Mouse (Mus musculus): Measurements from ENCODE around the gene Ifne. TPM values are rescaled to one million over a fixed set of nuclear protein-coding genes. Genes with fewer than 3 reads are reported as not detected.

Gene Ifne
- total and polyA plus RNA-seq, 3 experiments = not detected

DNA sequence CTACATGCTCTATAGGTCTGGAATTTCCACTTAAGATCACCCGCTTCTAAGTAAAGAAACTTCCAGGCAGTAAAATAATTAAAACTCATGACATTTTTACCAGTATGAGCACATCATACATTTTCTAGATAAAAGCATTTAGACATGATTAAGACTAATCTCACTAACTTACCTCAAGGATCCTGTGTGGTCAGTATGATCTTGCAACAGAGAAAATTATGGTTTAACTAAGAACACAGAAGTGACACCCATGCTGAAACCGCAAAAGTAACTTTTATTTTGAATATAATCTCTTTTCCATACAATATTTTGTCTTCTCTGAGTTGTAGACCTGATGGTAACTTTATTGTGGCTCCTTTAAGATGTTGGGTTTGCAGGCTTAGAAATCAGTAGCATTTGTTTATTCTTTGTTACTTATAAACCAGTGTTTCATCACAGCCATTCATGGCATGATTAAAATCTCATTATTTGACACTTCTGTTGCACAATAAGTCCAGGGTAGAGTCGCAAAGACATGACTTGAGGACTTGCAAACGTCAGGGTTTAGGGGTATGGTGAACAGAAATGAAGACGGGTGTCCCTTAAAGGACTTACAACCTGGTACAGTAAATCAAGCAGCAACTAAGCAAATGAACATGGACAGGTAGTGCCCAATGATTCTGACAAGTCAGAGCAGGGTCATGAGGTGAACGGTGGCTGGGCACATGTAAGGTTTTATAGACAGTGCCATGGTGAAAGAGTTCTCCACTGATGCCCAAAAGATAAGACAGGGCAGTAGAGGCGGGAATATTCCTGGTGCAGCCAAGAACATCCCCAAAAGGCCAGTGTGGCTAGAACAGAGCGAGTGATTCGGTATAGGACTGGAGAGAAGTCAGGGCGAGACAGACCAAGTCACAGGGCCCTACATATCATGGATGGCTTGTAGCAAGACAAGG is 29.9 kb upstream of the Ifne start:
- no peak for TF ChIP-seq EP300 (IDR thresholded peaks at IDR 0.05; ENCODE audit: insufficient read depth, low read depth, low read length)
- TF ChIP-seq POLR2A (IDR thresholded peaks at IDR 0.05; ENCODE audit: insufficient read depth, low read depth, low read length) = no peak
- TF ChIP-seq CTCF (IDR thresholded peaks at IDR 0.05) = no peak
- H3K27me3 ChIP-seq (ENCODE audit: control insufficient read depth, insufficient read depth, low read length) = no peaks in the 10 kb centered on the region
- no peak overlapping the region for H3K9ac ChIP-seq (ENCODE audit: low read depth, low read length)
- H3K4me3 ChIP-seq = no peak overlapping the region
- intact Hi-C loops (cut with DNase I) = no loop called here
- no peaks in the 10 kb centered on the region for H3K4me1 ChIP-seq (ENCODE audit: control insufficient read depth, insufficient read depth, low read length)
- H3K36me3 ChIP-seq (ENCODE audit: control insufficient read depth, insufficient read depth, low read length) = no peaks in the 10 kb centered on the region
- H3K27ac ChIP-seq = no peak overlapping the region
- WGBS = 82% methylated on average over 10 of the region's 10 CpGs
- H3K79me2 ChIP-seq (replicated peaks; ENCODE audit: control insufficient read depth, insufficient read depth, low read length) = no peaks in the 10 kb centered on the region
- DNase-seq = no peak

DNA sequence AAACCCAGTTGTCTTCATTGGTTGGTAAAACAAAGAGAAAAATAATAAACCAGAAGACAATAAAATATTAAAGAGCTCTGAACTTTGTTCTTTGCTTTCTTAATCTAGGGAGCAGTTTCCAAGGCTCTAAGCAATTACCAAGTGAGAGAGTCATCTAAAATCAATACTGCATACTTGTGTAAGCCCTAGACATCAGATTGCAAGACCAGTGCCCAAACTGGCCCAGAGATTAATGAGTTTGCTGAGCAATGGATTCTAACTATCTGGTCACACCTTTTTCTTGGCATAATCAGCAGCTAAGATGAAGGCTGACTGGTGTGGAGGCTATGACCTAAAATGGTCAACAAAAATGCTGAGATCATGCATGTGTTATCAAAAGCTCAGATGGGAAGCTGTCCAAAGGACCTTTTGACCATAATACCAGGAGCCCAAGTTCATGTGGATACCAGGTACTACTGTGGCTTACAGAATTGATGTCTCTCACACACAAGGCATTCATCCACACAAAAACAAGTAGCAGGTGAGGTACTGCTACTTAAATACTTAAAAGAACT is 13.3 kb upstream of the Ifne start:
- Histone ChIP-seq H3K4me1 (ENCODE audit: control insufficient read depth, insufficient read depth, low read length) (no peaks in the 10 kb centered on the region), H3K36me3 (ENCODE audit: control insufficient read depth, insufficient read depth, low read length) (no peaks in the 10 kb centered on the region), H3K27me3 (ENCODE audit: control insufficient read depth, insufficient read depth, low read length) (no peaks in the 10 kb centered on the region), H3K4me3 (no peak overlapping the region), H3K27ac (no peak overlapping the region), H3K79me2 (replicated peaks; ENCODE audit: control insufficient read depth, insufficient read depth, low read length) (no peaks in the 10 kb centered on the region), H3K9ac (ENCODE audit: low read depth, low read length) (no peak overlapping the region)
- TF ChIP-seq EP300 (IDR thresholded peaks at IDR 0.05; ENCODE audit: insufficient read depth, low read depth, low read length) = no peak
- no peak for TF ChIP-seq CTCF (IDR thresholded peaks at IDR 0.05)
- no peak for TF ChIP-seq POLR2A (IDR thresholded peaks at IDR 0.05; ENCODE audit: insufficient read depth, low read depth, low read length)
- intact Hi-C loops (cut with DNase I) = no loop called here
- no peak for DNase-seq

DNA sequence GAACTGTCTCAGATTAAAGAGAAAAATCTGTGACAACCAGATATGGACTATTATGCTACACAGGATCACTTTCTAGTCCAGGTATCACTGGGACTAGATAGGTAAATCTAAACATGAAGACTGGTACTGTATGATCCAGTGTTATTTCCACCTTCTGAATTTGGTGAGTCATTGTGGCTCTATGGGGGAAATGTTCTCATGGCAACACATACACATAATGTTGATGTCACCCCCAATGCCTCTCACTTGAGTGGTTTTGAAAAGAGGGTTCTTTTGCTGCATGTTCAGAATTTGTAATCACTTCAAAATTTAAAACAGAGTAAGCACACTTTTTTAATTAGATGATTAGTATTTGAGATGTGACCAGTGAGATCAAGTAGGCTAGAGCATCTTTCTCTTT is 8.2 kb upstream of the Ifne start:
- Histone ChIP-seq H3K9ac (ENCODE audit: low read depth, low read length) (no peak overlapping the region), H3K36me3 (ENCODE audit: control insufficient read depth, insufficient read depth, low read length) (no peaks in the 10 kb centered on the region), H3K79me2 (replicated peaks; ENCODE audit: control insufficient read depth, insufficient read depth, low read length) (no peaks in the 10 kb centered on the region), H3K27ac (no peak overlapping the region), H3K4me1 (ENCODE audit: control insufficient read depth, insufficient read depth, low read length) (no peaks in the 10 kb centered on the region), H3K4me3 (no peak overlapping the region), H3K27me3 (ENCODE audit: control insufficient read depth, insufficient read depth, low read length) (no peaks in the 10 kb centered on the region)
- no peak for DNase-seq
- intact Hi-C loops (cut with DNase I) = no loop called here
- no peak for TF ChIP-seq CTCF (IDR thresholded peaks at IDR 0.05)
- TF ChIP-seq POLR2A (IDR thresholded peaks at IDR 0.05; ENCODE audit: insufficient read depth, low read depth, low read length) = no peak
- no peak for TF ChIP-seq EP300 (IDR thresholded peaks at IDR 0.05; ENCODE audit: insufficient read depth, low read depth, low read length)

DNA sequence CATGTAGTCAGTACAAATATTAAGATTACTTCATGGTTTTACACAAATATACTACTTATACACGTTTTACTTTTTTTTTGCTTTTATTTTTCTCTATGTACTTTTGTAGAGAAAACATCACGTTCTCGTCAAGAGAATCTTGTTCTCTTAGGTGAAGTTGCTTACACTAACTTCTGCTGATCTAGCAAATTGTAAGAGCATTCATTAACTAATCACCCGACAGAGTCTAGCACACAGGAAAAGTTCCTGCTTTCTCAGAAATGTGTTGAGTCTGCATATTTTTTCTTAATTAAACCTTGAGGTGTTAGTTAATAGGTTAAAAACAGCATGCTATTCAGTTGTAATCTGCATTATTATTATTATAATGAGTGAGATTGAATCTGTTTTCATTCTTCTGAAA is 1.2 kb downstream of the Ifne start:
- TF ChIP-seq CTCF (IDR thresholded peaks at IDR 0.05) (no peak), EP300 (IDR thresholded peaks at IDR 0.05; ENCODE audit: insufficient read depth, low read depth, low read length) (no peak)
- intact Hi-C loops (cut with DNase I) = no loop called here
- Histone ChIP-seq H3K27me3 (ENCODE audit: control insufficient read depth, insufficient read depth, low read length) (no peaks in the 10 kb centered on the region), H3K36me3 (ENCODE audit: control insufficient read depth, insufficient read depth, low read length) (no peaks in the 10 kb centered on the region), H3K4me1 (ENCODE audit: control insufficient read depth, insufficient read depth, low read length) (no peaks in the 10 kb centered on the region), H3K9ac (ENCODE audit: low read depth, low read length) (no peak overlapping the region), H3K27ac (no peak overlapping the region), H3K4me3 (no peak overlapping the region), H3K79me2 (replicated peaks; ENCODE audit: control insufficient read depth, insufficient read depth, low read length) (no peaks in the 10 kb centered on the region)
- DNase-seq = no peak
- 68% methylated on average over 4 of the region's 4 CpGs for WGBS

DNA sequence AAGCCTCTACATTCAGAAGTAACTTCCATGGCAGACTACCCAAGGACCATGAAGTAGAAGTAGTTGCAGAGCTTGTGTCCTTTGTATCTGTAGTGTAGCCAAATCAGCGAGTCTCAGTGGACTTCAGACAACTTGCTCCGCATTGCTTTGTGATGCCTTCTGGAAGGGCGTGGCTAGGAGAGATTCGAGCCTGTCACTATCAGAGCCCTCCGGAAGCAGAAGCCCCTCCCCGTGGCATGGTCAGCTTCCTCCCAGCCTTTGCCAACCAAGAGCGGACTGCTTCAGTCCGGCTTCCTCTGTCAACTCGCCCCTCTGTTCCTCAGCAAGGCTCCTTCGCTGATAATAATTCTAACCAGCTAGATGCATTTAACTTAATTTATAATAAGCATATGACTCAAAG is 1.8 kb downstream of the Ifne start:
- H3K9ac ChIP-seq (ENCODE audit: low read depth, low read length) = no peak overlapping the region
- H3K4me1 ChIP-seq (ENCODE audit: control insufficient read depth, insufficient read depth, low read length) = no peaks in the 10 kb centered on the region
- H3K27ac ChIP-seq = no peak overlapping the region
- TF ChIP-seq POLR2A (IDR thresholded peaks at IDR 0.05; ENCODE audit: insufficient read depth, low read depth, low read length) = no peak
- TF ChIP-seq CTCF (IDR thresholded peaks at IDR 0.05) = no peak
- TF ChIP-seq EP300 (IDR thresholded peaks at IDR 0.05; ENCODE audit: insufficient read depth, low read depth, low read length) = no peak
- H3K79me2 ChIP-seq (replicated peaks; ENCODE audit: control insufficient read depth, insufficient read depth, low read length) = no peaks in the 10 kb centered on the region
- DNase-seq = no peak
- WGBS = 25% methylated on average over 10 of the region's 10 CpGs
- H3K36me3 ChIP-seq (ENCODE audit: control insufficient read depth, insufficient read depth, low read length) = no peaks in the 10 kb centered on the region
- no peaks in the 10 kb centered on the region for H3K27me3 ChIP-seq (ENCODE audit: control insufficient read depth, insufficient read depth, low read length)
- intact Hi-C loops (cut with DNase I) = no loop called here
- H3K4me3 ChIP-seq = no peak overlapping the region

DNA sequence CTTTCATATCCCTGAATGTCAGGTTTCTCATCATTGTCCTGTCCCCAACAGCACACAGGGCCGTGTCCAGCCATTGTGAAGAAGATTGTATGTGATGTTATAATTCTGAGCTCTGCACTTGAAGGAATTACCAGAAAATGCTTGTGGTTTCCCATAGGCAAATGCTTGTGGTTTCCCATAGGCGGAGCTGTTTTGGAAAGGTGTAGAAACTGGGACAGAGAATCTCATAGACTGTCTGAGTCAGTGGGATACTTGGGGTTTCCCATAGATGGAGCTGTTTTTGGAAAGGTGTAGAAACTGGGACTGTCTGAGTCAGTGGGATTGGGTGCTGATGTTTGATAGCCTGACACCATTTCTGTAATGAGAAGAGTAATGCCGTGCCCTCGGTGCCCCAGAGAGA is 3.5 kb downstream of the Ifne start:
- H3K4me1 ChIP-seq (ENCODE audit: control insufficient read depth, insufficient read depth, low read length) = no peaks in the 10 kb centered on the region
- H3K79me2 ChIP-seq (replicated peaks; ENCODE audit: control insufficient read depth, insufficient read depth, low read length) = no peaks in the 10 kb centered on the region
- DNase-seq = no peak
- no peak overlapping the region for H3K4me3 ChIP-seq
- H3K27ac ChIP-seq = no peak overlapping the region
- TF ChIP-seq CTCF (IDR thresholded peaks at IDR 0.05) (peak; percentile 26; the same call in 1 of the 2 replicates), POLR2A (IDR thresholded peaks at IDR 0.05; ENCODE audit: insufficient read depth, low read depth, low read length) (no peak)
- no peak overlapping the region for H3K9ac ChIP-seq (ENCODE audit: low read depth, low read length)
- H3K27me3 ChIP-seq (ENCODE audit: control insufficient read depth, insufficient read depth, low read length) = no peaks in the 10 kb centered on the region
- intact Hi-C loops (cut with DNase I) = no loop called here
- 84% methylated on average over 4 of the region's 4 CpGs for WGBS
- no peaks in the 10 kb centered on the region for H3K36me3 ChIP-seq (ENCODE audit: control insufficient read depth, insufficient read depth, low read length)

Data from heart, adult 2 months (tissue).